Mouse (Mus musculus): Measurements from ENCODE around the gene Slc4a1. TPM values are rescaled to one million over a fixed set of nuclear protein-coding genes. Genes with fewer than 3 reads are reported as not detected.

Gene Slc4a1
- 0.32 and 0.57 TPM in 2 replicates for polyA plus RNA-seq (2015; fragmentation: Nextera tagmentation; extraction: Ambion mirVana)

DNA sequence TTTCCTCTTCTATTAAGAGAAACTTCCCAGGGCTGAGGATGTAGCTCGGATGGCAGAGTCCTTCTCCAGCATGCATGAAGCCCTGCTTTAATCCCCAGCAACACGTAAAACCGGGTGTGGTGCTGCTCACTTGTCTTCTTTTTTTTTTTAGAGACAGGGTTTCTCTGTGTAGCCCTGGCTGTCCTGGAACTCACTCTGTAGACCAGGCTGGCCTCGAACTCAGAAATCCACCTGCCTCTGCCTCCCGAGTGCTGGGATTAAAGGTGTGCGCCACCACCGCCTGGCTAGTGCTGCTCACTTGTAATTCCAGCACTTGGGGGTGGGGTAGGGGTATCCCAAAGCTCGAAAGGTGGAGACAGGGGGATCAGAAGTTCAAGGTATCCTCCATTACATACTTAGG, at the start of gene Slc4a1:
Slc4a1 (minus strand) TSS at position 101 of the 400 bp plus-strand sequence.

DNA sequence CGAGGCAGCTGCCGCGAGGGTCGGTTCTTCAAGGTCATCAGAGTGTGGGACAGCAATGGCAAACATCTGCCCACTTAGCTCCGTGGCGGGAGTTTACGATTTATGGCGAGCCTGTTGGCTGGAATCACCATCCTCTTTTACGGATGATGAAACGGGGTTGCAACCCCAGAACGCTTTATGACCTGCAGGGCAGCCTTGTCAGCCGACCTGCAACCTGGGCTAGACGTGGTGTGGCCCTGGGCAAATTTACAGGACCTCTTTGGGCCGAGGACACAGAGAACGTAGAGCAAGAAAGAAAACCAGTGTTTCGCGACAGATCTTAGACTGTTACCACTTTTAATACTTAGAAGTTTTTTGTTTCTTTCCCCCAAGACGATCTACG, 41.8 kb upstream of the Slc4a1 start, which contains the start of gene Slc25a39:
Slc25a39 (minus strand) TSS at position 113 of the 382 bp plus-strand sequence.

DNA sequence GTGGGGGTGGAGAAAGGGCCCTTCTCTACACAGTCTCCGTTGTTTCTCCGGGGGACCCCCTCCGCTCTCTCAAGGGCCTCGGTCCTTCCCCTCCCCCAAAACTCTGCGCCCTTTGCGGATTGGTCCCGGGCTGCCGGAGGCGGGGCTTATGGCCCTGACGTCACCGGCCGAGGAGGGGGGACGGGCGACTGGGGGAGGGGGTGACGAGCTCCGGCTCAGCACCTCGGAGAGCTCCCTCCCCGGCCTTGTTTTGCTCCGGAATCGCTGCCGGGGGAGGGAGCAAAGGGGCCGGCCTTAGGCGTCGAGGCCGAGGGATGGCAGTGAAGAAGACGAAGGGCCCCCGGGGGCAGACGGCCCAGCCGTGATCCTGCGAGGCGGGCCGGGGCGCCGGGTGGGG, 27.2 kb upstream of the Slc4a1 start, which contains the start of gene Rundc3a:
Rundc3a (plus strand) TSS at position 166 of the 397 bp plus-strand sequence.

GRCm38 (mm10) chr11:102319410-102319792, 46.6 kb downstream of the Slc4a1 start, which contains the start of gene Ubtf:
TSS of gene Ubtf (minus strand) at chr11:102319742.

Small RNAs within 50 kb of the gene (microRNA-seq; reads per million reads assigned to microRNA genes)
- not detected for gene Mir6930

Other genes with a start within 250 kb of the Slc4a1 start
- not detected in 2 replicates for gene Nags, start 220.7 kb downstream of the Slc4a1 start, polyA plus RNA-seq (2015; fragmentation: Nextera tagmentation; extraction: Ambion mirVana)
- 42.7 and 43.3 TPM in 2 replicates for gene Tmem101, start 209.8 kb downstream of the Slc4a1 start, polyA plus RNA-seq (2015; fragmentation: Nextera tagmentation; extraction: Ambion mirVana)
- gene Lsm12, start 180.9 kb downstream of the Slc4a1 start, polyA plus RNA-seq (2015; fragmentation: Nextera tagmentation; extraction: Ambion mirVana): 136 and 156 TPM in 2 replicates
- gene G6pc3, start 176.6 kb downstream of the Slc4a1 start, polyA plus RNA-seq (2015; fragmentation: Nextera tagmentation; extraction: Ambion mirVana): 51.6 and 52.5 TPM in 2 replicates
- gene Hdac5, start 136.0 kb downstream of the Slc4a1 start, polyA plus RNA-seq (2015; fragmentation: Nextera tagmentation; extraction: Ambion mirVana): 60.3 and 69.2 TPM in 2 replicates
- gene BC030867, start 117.3 kb downstream of the Slc4a1 start, polyA plus RNA-seq (2015; fragmentation: Nextera tagmentation; extraction: Ambion mirVana): 0.92 and 1.2 TPM in 2 replicates
- 0.55 and 0.71 TPM in 2 replicates for gene Asb16, start 97.5 kb downstream of the Slc4a1 start, polyA plus RNA-seq (2015; fragmentation: Nextera tagmentation; extraction: Ambion mirVana)
- 69.9 and 75.7 TPM in 2 replicates for gene Tmub2, start 81.3 kb downstream of the Slc4a1 start, polyA plus RNA-seq (2015; fragmentation: Nextera tagmentation; extraction: Ambion mirVana)
- gene Atxn7l3, start 69.6 kb downstream of the Slc4a1 start, polyA plus RNA-seq (2015; fragmentation: Nextera tagmentation; extraction: Ambion mirVana): 29.2 and 32.9 TPM in 2 replicates
- 70.3 and 72.4 TPM in 2 replicates for gene Ubtf, start 46.5 kb downstream of the Slc4a1 start, polyA plus RNA-seq (2015; fragmentation: Nextera tagmentation; extraction: Ambion mirVana)
- 125 and 137 TPM in 2 replicates for gene Rundc3a, start 27.2 kb upstream of the Slc4a1 start, polyA plus RNA-seq (2015; fragmentation: Nextera tagmentation; extraction: Ambion mirVana)
- gene Slc25a39, start 41.7 kb upstream of the Slc4a1 start, polyA plus RNA-seq (2015; fragmentation: Nextera tagmentation; extraction: Ambion mirVana): 168 and 172 TPM in 2 replicates
- 115 and 118 TPM in 2 replicates for gene Grn, start 64.1 kb upstream of the Slc4a1 start, polyA plus RNA-seq (2015; fragmentation: Nextera tagmentation; extraction: Ambion mirVana)
- gene Fam171a2, start 81.5 kb upstream of the Slc4a1 start, polyA plus RNA-seq (2015; fragmentation: Nextera tagmentation; extraction: Ambion mirVana): 29.9 and 35.7 TPM in 2 replicates
- gene Itga2b, start 103.9 kb upstream of the Slc4a1 start, polyA plus RNA-seq (2015; fragmentation: Nextera tagmentation; extraction: Ambion mirVana): 11.8 and 12.6 TPM in 2 replicates
- 43.7 and 50.5 TPM in 2 replicates for gene Gpatch8, start 190.2 kb upstream of the Slc4a1 start, polyA plus RNA-seq (2015; fragmentation: Nextera tagmentation; extraction: Ambion mirVana)
- gene Gm11627, start 213.3 kb upstream of the Slc4a1 start, polyA plus RNA-seq (2015; fragmentation: Nextera tagmentation; extraction: Ambion mirVana): 9.7 and 10.1 TPM in 2 replicates
- gene Fzd2, start 238.2 kb upstream of the Slc4a1 start, polyA plus RNA-seq (2015; fragmentation: Nextera tagmentation; extraction: Ambion mirVana): 8.4 and 8.8 TPM in 2 replicates